Mouse (Mus musculus) kidney, adult 2 months (tissue): ENCODE results near the gene Elovl4.

Experiments used
- CTCF ChIP-seq: fragments of 200-500 bp; conservative IDR thresholded peaks from 2 replicates; pipeline ENCODE4 v1.5.1; 2011; ENCODE audit warnings: low read depth, mild to moderate bottlenecking, control low read depth, low read length, moderate library complexity, mixed read lengths; ENCODE audit not compliant: insufficient read depth, insufficient read length
- POLR2A ChIP-seq: fragments of 200-500 bp; IDR thresholded peaks from one replicate; pipeline ENCODE4 v1.6.1; 2011; ENCODE audit warnings: low read depth, low read length, control low read depth

DNA sequence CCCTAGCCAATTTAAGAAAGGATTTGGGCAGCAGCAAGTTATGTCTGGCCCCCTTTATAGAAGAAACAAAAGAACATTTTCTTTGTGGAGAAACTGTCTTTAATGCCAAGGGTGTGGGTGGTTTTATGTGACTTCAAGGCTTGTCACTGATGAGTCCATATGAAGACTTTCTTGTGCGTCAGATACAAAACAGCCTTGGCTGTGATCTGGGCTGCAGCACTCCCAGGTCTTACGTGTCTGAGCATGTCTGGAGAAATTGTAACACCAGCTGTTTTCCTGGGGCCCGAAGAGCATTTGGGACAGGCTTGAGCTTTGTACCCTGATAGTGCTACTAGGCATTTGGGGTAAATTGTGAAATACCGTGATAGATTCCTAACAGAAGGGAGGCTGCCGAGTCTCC lies 16.8 kb upstream of the Elovl4 start:
- TF ChIP-seq POLR2A (no peak), CTCF (no peak)
